Mouse (Mus musculus) forebrain, embryonic 15.5 days (tissue): ENCODE data around the gene Gm527. TPM values are rescaled to one million over a fixed set of nuclear protein-coding genes. Genes with fewer than 3 reads are reported as not detected.

Source experiments
- ATAC-seq: fragments of 200-750 bp; cut with Nextera tagmentation; replicated peaks from 2 replicates; pipeline ENCODE4 v1.8.0; 2017; ENCODE audit warnings: mild to moderate bottlenecking, moderate TSS enrichment, moderate library complexity
- H3K27ac ChIP-seq: fragments of 300-500 bp; sonication (generic); replicated peaks from 2 replicates; pipeline ENCODE4 v1.5.1; 2015; ENCODE audit warnings: mild to moderate bottlenecking, inconsistent platforms
- H3K27me3 ChIP-seq: fragments of 300-500 bp; sonication (generic); 2 replicates; pipeline ENCODE4 v1.6.1; 2015; ENCODE audit warnings: inconsistent platforms
- H3K36me3 ChIP-seq: fragments of 300-500 bp; sonication (generic); 2 replicates; pipeline ENCODE4 v1.6.1; 2015; ENCODE audit warnings: mild to moderate bottlenecking, inconsistent platforms
- H3K4me1 ChIP-seq: fragments of 300-500 bp; sonication (generic); 2 replicates; pipeline ENCODE4 v1.6.1; 2015; ENCODE audit warnings: inconsistent platforms
- H3K4me2 ChIP-seq: fragments of 300-500 bp; sonication (generic); replicated peaks from 2 replicates; pipeline ENCODE4 v1.6.1; 2015; ENCODE audit warnings: mild to moderate bottlenecking, inconsistent platforms
- H3K4me3 ChIP-seq: fragments of 300-500 bp; sonication (generic); 2 replicates; pipeline ENCODE4 v1.5.1; 2015; ENCODE audit warnings: mild to moderate bottlenecking, inconsistent platforms
- H3K9ac ChIP-seq: fragments of 300-500 bp; sonication (generic); replicated peaks from 2 replicates; pipeline ENCODE4 v1.6.1; 2015; ENCODE audit warnings: mild to moderate bottlenecking, inconsistent platforms
- H3K9me3 ChIP-seq: fragments of 300-500 bp; sonication (generic); 2 replicates; pipeline ENCODE4 v1.6.1; 2016; ENCODE audit warnings: inconsistent platforms
- WGBS: fragments of 180-500 bp; shearing (Covaris S2); methylation state at CpG from one replicate; pipeline ENCODE4 v1.1.7; 2015; ENCODE audit warnings: mixed read lengths; 5-methylcytosine and 5-hydroxymethylcytosine counted together
- polyA plus RNA-seq: library from polyadenylated mRNA; unstranded; fragments of >200 nt; fragmentation: Nextera tagmentation; extraction: Ambion mirVana; gene quantifications from 2 replicates; pipeline ENCODE4 v1.2.1, GENCODE M21; 2015

Gm527 gene
- 1.3 and 4.8 TPM in 2 replicates for polyA plus RNA-seq

- H3K27ac ChIP-seq: peak within 1 kb of the TSS; percentile 86
- peak within 1 kb of the TSS; percentile 74 for H3K4me3 ChIP-seq
- peaks cover 7% of the 10 kb centered on the region for H3K4me1 ChIP-seq
- H3K9me3 ChIP-seq: no peaks in the 10 kb centered on the region
- no peaks in the 10 kb centered on the region for H3K27me3 ChIP-seq
- H3K9ac ChIP-seq: peak within 1 kb of the TSS; percentile 82
- WGBS: under 1% methylated on average over 79 of the region's 93 CpGs
- H3K36me3 ChIP-seq: peaks cover 16% of the 10 kb centered on the region
- peak within 1 kb of the TSS; percentile 75 for H3K4me2 ChIP-seq
- peak; percentile 100 for ATAC-seq
These were observed at the start of gene Gm527 for GRCm38 (mm10) chr12:64917578-64918471. Gene Gm527, plus strand, starts transcription at chr12:64917906.

GRCm38 (mm10) chr12:64871103-64871502, 46.6 kb upstream of the Gm527 start:
- Histone ChIP-seq H3K27me3 (no peaks in the 10 kb centered on the region), H3K36me3 (no peaks in the 10 kb centered on the region), H3K9ac (no peak overlapping the region), H3K4me1 (no peaks in the 10 kb centered on the region), H3K4me3 (no peak overlapping the region), H3K4me2 (no peak overlapping the region), H3K27ac (no peak overlapping the region), H3K9me3 (no peaks in the 10 kb centered on the region)
- 48% methylated on average over 4 of the region's 4 CpGs for WGBS
- no peak for ATAC-seq

GRCm38 (mm10) chr12:64897060-64897730, 20.5 kb upstream of the Gm527 start:
- no peak overlapping the region for H3K4me3 ChIP-seq
- 48% methylated on average over 4 of the region's 4 CpGs for WGBS
- no peak overlapping the region for H3K9ac ChIP-seq
- ATAC-seq: peak; percentile 80
- no peaks in the 10 kb centered on the region for H3K36me3 ChIP-seq
- no peak overlapping the region for H3K4me2 ChIP-seq
- no peaks in the 10 kb centered on the region for H3K27me3 ChIP-seq
- no peaks in the 10 kb centered on the region for H3K9me3 ChIP-seq
- H3K4me1 ChIP-seq: no peaks in the 10 kb centered on the region
- no peak overlapping the region for H3K27ac ChIP-seq

- ATAC-seq: peak; percentile 48
- WGBS: 54% methylated on average over 8 of the region's 8 CpGs
These were observed 15.2 kb upstream of the Gm527 start for GRCm38 (mm10) chr12:64902506-64902905.

GRCm38 (mm10) chr12:64903186-64903585, 14.5 kb upstream of the Gm527 start:
- no peaks in the 10 kb centered on the region for H3K36me3 ChIP-seq
- no peak overlapping the region for H3K27ac ChIP-seq
- H3K4me1 ChIP-seq: no peaks in the 10 kb centered on the region
- H3K4me3 ChIP-seq: no peak overlapping the region
- ATAC-seq: no peak
- no peak overlapping the region for H3K4me2 ChIP-seq
- no peaks in the 10 kb centered on the region for H3K27me3 ChIP-seq
- 65% methylated on average over 8 of the region's 8 CpGs for WGBS
- no peak overlapping the region for H3K9ac ChIP-seq
- H3K9me3 ChIP-seq: no peaks in the 10 kb centered on the region

More at GRCm38 (mm10) chr12:64902506-64902905, 15.2 kb upstream of the Gm527 start:
- Histone ChIP-seq H3K4me2 (no peak overlapping the region), H3K4me3 (no peak overlapping the region), H3K27me3 (no peaks in the 10 kb centered on the region), H3K36me3 (no peaks in the 10 kb centered on the region), H3K27ac (no peak overlapping the region), H3K9ac (no peak overlapping the region), H3K4me1 (no peaks in the 10 kb centered on the region), H3K9me3 (no peaks in the 10 kb centered on the region)

GRCm38 (mm10) chr12:64912996-64913395, 4.7 kb upstream of the Gm527 start:
- no peak overlapping the region for H3K4me2 ChIP-seq
- no peaks in the 10 kb centered on the region for H3K36me3 ChIP-seq
- 66% methylated on average over 6 of the region's 6 CpGs for WGBS
- no peaks in the 10 kb centered on the region for H3K4me1 ChIP-seq
- no peaks in the 10 kb centered on the region for H3K27me3 ChIP-seq
- H3K4me3 ChIP-seq: no peak overlapping the region
- no peak for ATAC-seq
- H3K9me3 ChIP-seq: no peaks in the 10 kb centered on the region
- no peak overlapping the region for H3K27ac ChIP-seq
- no peak overlapping the region for H3K9ac ChIP-seq

GRCm38 (mm10) chr12:64916735-64917134, 971 bp upstream of the Gm527 start:
- Histone ChIP-seq H3K27me3 (no peaks in the 10 kb centered on the region), H3K4me2 (no peak overlapping the region), H3K9ac (no peak overlapping the region), H3K36me3 (peaks cover 7% of the 10 kb centered on the region), H3K4me3 (no peak overlapping the region), H3K9me3 (no peaks in the 10 kb centered on the region), H3K27ac (no peak overlapping the region), H3K4me1 (peaks cover 7% of the 10 kb centered on the region)
- no peak for ATAC-seq

GRCm38 (mm10) chr12:64937493-64937892, 19.8 kb downstream of the Gm527 start:
- H3K4me1 ChIP-seq: no peaks in the 10 kb centered on the region
- no peak for ATAC-seq
- no peaks in the 10 kb centered on the region for H3K9me3 ChIP-seq
- no peak overlapping the region for H3K27ac ChIP-seq
- H3K9ac ChIP-seq: no peak overlapping the region
- no peaks in the 10 kb centered on the region for H3K27me3 ChIP-seq
- no peak overlapping the region for H3K4me2 ChIP-seq
- WGBS: 91% methylated on average over 2 of the region's 2 CpGs
- H3K36me3 ChIP-seq: peaks cover 6% of the 10 kb centered on the region; the same call in 1 of the 2 replicates
- no peak overlapping the region for H3K4me3 ChIP-seq

GRCm38 (mm10) chr12:64964560-64964959, 46.9 kb downstream of the Gm527 start:
- WGBS: 22% methylated on average over 4 of the region's 4 CpGs
- peak overlapping the region; percentile 61; the same call in 1 of the 2 replicates for H3K27ac ChIP-seq

GRCm38 (mm10) chr12:64965124-64966026, 47.7 kb downstream of the Gm527 start, which contains the start of the genes Klhl28 and Togaram1:
Gene Klhl28, minus strand, starts transcription at chr12:64965534.
Gene Togaram1, plus strand, starts transcription at chr12:64965804.
- H3K36me3 ChIP-seq: no peaks in the 10 kb centered on the region
- peak within 1 kb of the TSS; percentile 98 for H3K4me3 ChIP-seq
- H3K27me3 ChIP-seq: no peaks in the 10 kb centered on the region
- H3K9me3 ChIP-seq: no peaks in the 10 kb centered on the region
- peak within 1 kb of the TSS; percentile 87 for H3K27ac ChIP-seq
- peak within 1 kb of the TSS; percentile 88 for H3K4me2 ChIP-seq
- peak; percentile 100 for ATAC-seq
- peaks cover 47% of the 10 kb centered on the region for H3K4me1 ChIP-seq
- WGBS: under 1% methylated on average over 45 of the region's 45 CpGs
- H3K9ac ChIP-seq: peak within 1 kb of the TSS; percentile 68

More at GRCm38 (mm10) chr12:64964560-64964959, 46.9 kb downstream of the Gm527 start:
- ATAC-seq: no peak
- Histone ChIP-seq H3K9me3 (no peaks in the 10 kb centered on the region), H3K4me3 (peak overlapping the region; percentile 98), H3K27me3 (no peaks in the 10 kb centered on the region), H3K9ac (peak overlapping the region; percentile 46), H3K36me3 (no peaks in the 10 kb centered on the region), H3K4me1 (peaks cover 39% of the 10 kb centered on the region), H3K4me2 (peak overlapping the region; percentile 83)

GRCm38 (mm10) chr12:64966101-64966631, 48.5 kb downstream of the Gm527 start:
- Histone ChIP-seq H3K9me3 (no peaks in the 10 kb centered on the region), H3K36me3 (no peaks in the 10 kb centered on the region), H3K27ac (peak overlapping the region; percentile 87), H3K27me3 (no peaks in the 10 kb centered on the region), H3K4me1 (peaks cover 55% of the 10 kb centered on the region), H3K9ac (peak overlapping the region; percentile 68), H3K4me2 (peak overlapping the region; percentile 88), H3K4me3 (peak overlapping the region; percentile 98)
- peak; percentile 24 for ATAC-seq
- under 1% methylated on average over 44 of the region's 44 CpGs for WGBS
